Mouse (Mus musculus) liver, postnatal 0 days (tissue): ENCODE results near the gene Rest.

Source experiments
- CTCF ChIP-seq: sonication (generic); IDR thresholded peaks from 2 replicates; pipeline ENCODE4 v1.5.1; 2016; ENCODE audit warnings: antibody characterized with exemption, low read depth
- EP300 ChIP-seq: IDR thresholded peaks from 2 replicates; pipeline ENCODE4 v1.6.1; 2016; ENCODE audit warnings: antibody characterized with exemption, low read depth, mild to moderate bottlenecking

DNA sequence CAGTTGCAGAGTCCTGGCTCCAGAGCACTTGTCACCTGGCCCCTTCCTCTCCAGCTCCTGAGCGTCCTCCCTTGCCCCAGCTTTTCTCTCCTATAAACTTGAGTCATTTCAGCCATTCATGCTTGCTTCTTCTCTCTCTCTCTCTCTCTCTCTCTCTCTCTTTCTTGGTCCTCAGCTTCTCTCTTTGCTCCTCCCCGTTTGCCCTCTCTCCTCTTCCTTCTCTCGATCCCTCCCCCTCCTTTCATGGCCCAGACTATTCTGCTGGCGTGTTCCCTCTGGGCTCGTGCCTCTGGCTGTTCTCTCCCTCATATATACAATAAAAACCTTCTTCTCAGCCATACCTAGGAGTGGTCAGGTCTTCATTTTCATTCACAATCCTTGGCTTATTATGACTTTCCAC is 13.6 kb upstream of the Rest start:
- TF ChIP-seq CTCF = no peak
- no peak for TF ChIP-seq EP300
